Comparison of ENCODE assay signal across 8 mouse cellular contexts in the genomic region with DNA sequence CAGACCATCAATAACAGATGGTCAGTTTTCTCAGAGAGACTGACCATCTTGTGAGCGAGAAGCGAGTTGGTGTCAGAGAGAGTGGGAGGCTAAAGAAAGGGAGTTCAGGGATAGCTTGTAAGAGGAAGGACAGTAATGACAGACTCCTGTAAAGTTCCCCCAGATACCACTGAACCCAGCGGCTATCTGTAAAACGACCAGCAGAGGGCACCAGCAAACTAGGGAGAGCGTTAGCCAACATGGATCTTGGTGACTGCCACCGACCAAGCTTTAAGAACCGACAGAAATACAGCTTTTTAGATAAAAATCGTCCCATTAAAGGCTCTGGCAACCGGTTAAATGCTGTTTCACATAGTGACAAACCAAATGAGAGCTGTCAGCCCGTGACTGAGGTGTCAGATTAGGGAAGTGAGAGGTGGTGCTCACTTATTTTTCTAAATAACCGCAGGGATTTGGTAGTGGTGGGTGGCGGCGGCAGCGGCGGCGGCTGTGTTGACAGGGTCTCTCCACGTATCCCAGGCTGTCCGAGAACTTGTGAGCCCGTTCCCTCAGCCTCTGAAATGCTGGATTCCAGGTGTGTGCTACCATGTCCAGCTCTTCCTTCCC. TPM values are rescaled to one million over a fixed set of nuclear protein-coding genes. Genes with fewer than 3 reads are reported as not detected.
DNase-seq lines count a peak whose midpoint lies in the region; ATAC-seq and TF ChIP-seq lines count a peak whose summit lies in the region.

No protein-coding gene starts in this region.

- H3K4me2 ChIP-seq in hindbrain, embryonic 12.5 days (replicated peaks): peak overlapping the region; percentile 42

- peak; percentile 85 for ATAC-seq in hindbrain, embryonic 12.5 days (ENCODE audit: low FRiP score)

- no peak for TF ChIP-seq POLR2A in cerebellum, adult 2 months (IDR thresholded peaks at IDR 0.05; ENCODE audit: borderline replicate concordance, insufficient read depth, low read length)

- H3K4me3 ChIP-seq in cerebellum, adult 2 months (replicated peaks; ENCODE audit: insufficient read depth, low read depth, low read length): peak overlapping the region; percentile 16
- H3K4me3 ChIP-seq in hindbrain, embryonic 12.5 days: peak overlapping the region; percentile 18

- 0 out of 2 replicates have a peak, but pooled peaks cover 2% of the 10 kb centered on the region for H3K4me1 ChIP-seq in cerebellum, adult 2 months (ENCODE audit: control insufficient read depth, insufficient read depth, low read length)
- 0 out of 2 replicates have a peak, but pooled peaks cover 2% of the 10 kb centered on the region for H3K4me1 ChIP-seq in hindbrain, embryonic 12.5 days

- peak; percentile 31 for DNase-seq in MEL-GATA-1-ER (ENCODE audit: extremely low read depth, low read depth)
- DNase-seq in cerebellum, adult 2 months: peak; percentile 74 to 84
- peak; percentile 33 to 89 for DNase-seq in frontal cortex, adult 2 months (ENCODE audit: extremely low spot score in 1 of 2, low spot score in 1 of 2)
- peak; percentile 79 to 86 for DNase-seq in layer of hippocampus, postnatal 14 days (ENCODE audit: low spot score in 2 of 2)
- peak; percentile 89 for DNase-seq in lung, postnatal 14 days
- peak; percentile 45 for DNase-seq in retina, adult 2 months (ENCODE audit: low read depth, low spot score)
- peak; percentile 75 for DNase-seq in thymus, postnatal 25 days

- H3K27ac ChIP-seq in cerebellum, adult 2 months (ENCODE audit: insufficient read depth, low read length): no peak overlapping the region
- H3K27ac ChIP-seq in hindbrain, embryonic 12.5 days: no peak overlapping the region

- no peaks in the 10 kb centered on the region for H3K27me3 ChIP-seq in cerebellum, adult 2 months (ENCODE audit: control insufficient read depth, insufficient read depth, low read length)
- no peaks in the 10 kb centered on the region for H3K27me3 ChIP-seq in hindbrain, embryonic 12.5 days

- H3K36me3 ChIP-seq in hindbrain, embryonic 12.5 days: no peaks in the 10 kb centered on the region

- WGBS in cerebellum, adult 2 months: 15% methylated on average over 19 of the region's 19 CpGs
- WGBS in hindbrain, embryonic 12.5 days: 14% methylated on average over 19 of the region's 19 CpGs

- no peaks in the 10 kb centered on the region for H3K9me3 ChIP-seq in hindbrain, embryonic 12.5 days (replicated peaks)

- H3K9ac ChIP-seq in hindbrain, embryonic 12.5 days: 0 out of 2 replicates have a peak overlapping the region, but pooled peaks have one; percentile 29

- TF ChIP-seq CTCF in cerebellum, adult 2 months (IDR thresholded peaks at IDR 0.05; ENCODE audit: borderline replicate concordance, insufficient read depth, low read depth, low read length): peak; percentile 83

RNA-seq across cellular contexts. Expression of gene Dapl1, which starts 37.7 kb away (rescaled TPM):
- 0.69 and 1.1 TPM in 2 replicates for polyA plus RNA-seq in cerebellum, adult 2 months (2012; rRNA removed)
- 1.7 and 2.3 TPM in 2 replicates for polyA plus RNA-seq in frontal cortex, adult 2 months (2012; rRNA removed)
- 1.6 and 3.4 TPM in 2 replicates for polyA plus RNA-seq in hindbrain, embryonic 12.5 days (2016; fragmentation: Nextera tagmentation; extraction: Ambion mirVana)
- total RNA-seq in layer of hippocampus, postnatal 14 days (2021): not detected

Comparison
In these comparisons a context has a peak if more than half of its experiments do, and no peak if none do; other contexts are left out.
1. DNase-seq: peak in every context shown above with its lines; median percentile 89 in lung, postnatal 14 days; 82 in layer of hippocampus, postnatal 14 days; 79 in cerebellum, adult 2 months; 75 in thymus, postnatal 25 days; 61 in frontal cortex, adult 2 months; 45 in retina, adult 2 months; 31 in MEL-GATA-1-ER.